In the genomic region with DNA sequence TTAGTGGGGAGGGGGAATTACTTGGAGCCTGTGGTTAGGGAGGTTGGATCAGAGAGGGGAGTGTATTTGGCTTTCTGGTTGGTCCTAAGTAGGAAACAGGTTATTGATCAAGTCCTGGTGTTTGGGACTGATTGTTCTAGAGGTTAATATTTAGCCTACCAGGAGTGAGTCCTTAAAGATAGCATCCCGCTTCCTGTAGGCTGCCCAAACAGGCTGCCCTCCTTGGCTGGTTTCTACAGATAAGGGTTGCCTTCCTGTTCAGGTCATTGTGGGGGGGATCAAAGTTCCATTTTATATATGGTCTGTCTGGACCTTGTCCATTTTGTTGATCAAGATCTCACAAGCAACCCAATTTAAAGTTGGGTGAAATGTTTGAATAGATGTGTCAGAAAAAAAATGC, we compare ENCODE assay signal across 1 mouse cellular context.
TF ChIP-seq lines count a peak whose summit lies in the region.

No protein-coding gene starts in this region.

TF ChIP-seq in MEL, 35 proteins besides CTCF, POLR2A, EP300 and RAD21:
- TF ChIP-seq ETS1 (IDR thresholded peaks at IDR 0.05; ENCODE audit: low read depth, low read length) (0 out of 2 replicates have a peak, but pooled peaks have one; percentile 15), TAL1 (IDR thresholded peaks at IDR 0.05; ENCODE audit: low read length) (peak; percentile 76), GATA1 (IDR thresholded peaks at IDR 0.05; ENCODE audit: low read depth, low read length) (peak; percentile 65), TCF12 (IDR thresholded peaks at IDR 0.05; ENCODE audit: low read depth, low read length) (peak; percentile 64; the same call in 1 of the 2 replicates), SIN3A (IDR thresholded peaks at IDR 0.05; ENCODE audit: low read length) (no peak)
